Mouse (Mus musculus): ENCODE measurements around the gene Dctd. TPM values are rescaled to one million over a fixed set of nuclear protein-coding genes. Genes with fewer than 3 reads are reported as not detected.

The Dctd gene
- polyA plus RNA-seq, 1 experiment from 2014 or later: 21.2 TPM

DNA sequence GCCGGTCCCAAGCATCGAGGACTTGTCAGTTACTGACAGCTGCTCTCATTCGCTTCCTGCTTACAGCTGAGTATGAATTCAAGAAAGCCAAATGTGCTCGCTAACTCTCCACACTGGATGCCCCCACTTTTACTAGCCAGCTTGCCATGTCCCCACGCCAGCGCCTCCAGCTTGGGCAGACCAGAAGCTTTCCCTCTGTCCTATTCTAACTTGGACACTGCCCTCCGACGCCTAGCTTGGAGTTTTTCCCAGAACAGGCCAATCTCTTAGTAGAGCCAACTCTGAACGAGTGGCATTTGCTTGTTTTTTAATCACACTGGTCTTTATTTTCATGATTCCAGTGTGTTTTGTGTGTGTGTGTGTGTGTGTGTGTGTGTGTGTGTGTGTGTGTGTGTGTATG, 100.3 kb downstream of the Dctd start:
- 95% methylated on average over 9 of the region's 9 CpGs for WGBS
- no peak overlapping the region for H3K9ac ChIP-seq

GRCm38 (mm10) chr8:48202632-48203031, 103.7 kb downstream of the Dctd start:
- Histone ChIP-seq H3K4me1 (peaks cover 12% of the 10 kb centered on the region; the same call in 1 of the 2 replicates), H3K36me3 (replicated peaks) (no peaks in the 10 kb centered on the region), H3K9me3 (0 out of 2 replicates have a peak, but pooled peaks cover 5% of the 10 kb centered on the region), H3K9ac (no peak overlapping the region), H3K4me2 (no peak overlapping the region), H3K27ac (no peak overlapping the region), H3K27me3 (0 out of 2 replicates have a peak, but pooled peaks cover 3% of the 10 kb centered on the region), H3K4me3 (replicated peaks) (no peak overlapping the region)
- WGBS: 49% methylated on average over 3 of the region's 3 CpGs
- ATAC-seq (ENCODE audit: low FRiP score): no peak

More for the DNA sequence above, 100.3 kb downstream of the Dctd start:
- Histone ChIP-seq H3K27ac (no peak overlapping the region), H3K4me2 (no peak overlapping the region), H3K36me3 (replicated peaks) (no peaks in the 10 kb centered on the region), H3K4me1 (peaks cover 7% of the 10 kb centered on the region; the same call in 1 of the 2 replicates), H3K9me3 (0 out of 2 replicates have a peak, but pooled peaks cover 8% of the 10 kb centered on the region), H3K27me3 (no peaks in the 10 kb centered on the region), H3K4me3 (replicated peaks) (no peak overlapping the region)
- ATAC-seq (ENCODE audit: low FRiP score): no peak

Other genes with a start within 250 kb of the Dctd start
- gene Wwc2, start 108.2 kb upstream of the Dctd start, polyA plus RNA-seq (2016; fragmentation: Nextera tagmentation; extraction: Ambion mirVana): 8.8 and 9.1 TPM in 2 replicates

Data from forebrain, embryonic 12.5 days (tissue).